Mouse (Mus musculus) skeletal muscle tissue, adult 2 months (tissue): ENCODE data around the gene Lcn9.
"Not testable (repeated sequence)": the region's sequence is repeated elsewhere in the genome, so short reads cannot be mapped to it uniquely, and the experiment has no call there.

ENCODE experiments used
- DNase-seq: peaks from one replicate; pipeline ENCODE4 v3.0.0-alpha.2; 2012; ENCODE audit warnings: low read depth, low spot score

The Lcn9 gene

DNA sequence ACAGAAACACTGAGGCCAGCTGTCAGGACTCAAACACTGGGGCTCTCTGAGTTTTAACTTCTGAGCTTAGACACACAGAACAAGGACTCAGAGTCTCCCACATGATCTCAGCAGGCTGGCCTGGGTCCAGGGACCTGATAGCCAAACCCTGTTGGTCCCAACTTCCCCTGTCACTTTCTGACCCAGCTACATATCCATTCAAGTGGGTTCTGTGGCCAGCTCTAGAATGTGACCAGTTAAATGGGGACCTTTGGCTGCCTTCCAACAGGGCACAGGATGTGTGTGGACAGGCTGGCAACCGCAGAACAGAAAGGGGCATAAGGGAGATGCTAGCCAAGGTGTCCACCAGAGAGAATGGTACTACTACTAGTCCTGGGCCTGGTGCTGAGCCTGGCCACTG, at the start of gene Lcn9:
Gene Lcn9 (plus strand): TSS at position 348 of the 400 bp plus-strand sequence.
- no peak for DNase-seq

DNA sequence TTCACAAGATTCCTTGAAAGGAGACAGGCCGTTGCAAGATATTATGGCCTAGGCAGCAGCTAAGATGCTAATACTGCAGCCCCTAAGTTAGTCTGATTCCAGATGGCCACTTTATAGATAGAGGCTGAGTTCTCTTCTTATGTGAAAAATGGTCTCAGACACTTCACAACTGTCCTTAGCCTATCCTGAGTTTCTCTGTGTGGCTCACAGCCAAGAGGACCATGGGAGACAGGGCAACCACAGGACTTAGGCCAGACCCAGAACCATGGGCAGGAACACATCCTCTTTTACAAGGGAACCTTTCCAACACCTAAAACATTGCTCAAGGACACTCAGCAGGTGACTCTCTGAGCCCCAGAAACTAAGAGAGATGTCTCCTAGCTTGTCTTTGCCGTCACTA, 49.4 kb upstream of the Lcn9 start:
- DNase-seq = no peak

DNA sequence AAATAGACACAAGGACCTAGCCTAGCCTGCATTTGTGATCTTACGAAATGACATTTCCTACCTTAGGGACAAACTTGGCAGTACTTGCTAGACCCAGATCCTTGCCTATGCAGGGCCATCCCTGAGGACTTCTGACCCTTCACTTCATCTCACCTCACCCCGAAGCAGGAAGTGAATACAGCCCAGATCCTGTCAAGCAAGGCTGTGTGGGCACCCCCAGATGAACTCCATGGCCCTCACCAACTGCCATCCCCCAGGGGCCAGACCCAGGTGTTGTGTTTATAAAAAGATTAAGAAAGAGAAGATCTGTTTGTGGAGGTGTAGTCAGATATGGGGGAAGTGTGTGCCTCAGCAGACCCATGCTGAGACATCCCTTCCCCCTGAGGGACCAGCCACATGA, 48.3 kb upstream of the Lcn9 start:
- no peak for DNase-seq

DNA sequence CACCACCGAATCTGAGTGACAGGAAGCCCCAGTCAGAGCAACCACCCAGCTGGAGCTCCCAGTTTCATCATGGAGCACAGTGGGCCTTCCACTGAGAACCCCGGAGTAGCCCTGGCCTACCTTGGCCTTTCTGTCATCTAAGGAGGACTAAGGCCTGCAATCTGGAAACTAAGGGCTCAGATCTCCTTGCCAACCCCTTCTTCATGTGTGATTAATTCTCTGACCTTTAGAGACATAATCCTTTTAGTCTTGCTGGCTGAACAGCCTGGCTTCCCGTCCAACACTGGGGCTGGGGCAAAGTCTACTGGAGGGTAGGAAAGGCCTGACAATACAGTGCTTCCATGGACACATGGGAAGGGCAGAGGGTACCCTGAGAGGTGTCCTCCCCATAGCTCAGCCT, 47.0 kb upstream of the Lcn9 start:
- DNase-seq = no peak

DNA sequence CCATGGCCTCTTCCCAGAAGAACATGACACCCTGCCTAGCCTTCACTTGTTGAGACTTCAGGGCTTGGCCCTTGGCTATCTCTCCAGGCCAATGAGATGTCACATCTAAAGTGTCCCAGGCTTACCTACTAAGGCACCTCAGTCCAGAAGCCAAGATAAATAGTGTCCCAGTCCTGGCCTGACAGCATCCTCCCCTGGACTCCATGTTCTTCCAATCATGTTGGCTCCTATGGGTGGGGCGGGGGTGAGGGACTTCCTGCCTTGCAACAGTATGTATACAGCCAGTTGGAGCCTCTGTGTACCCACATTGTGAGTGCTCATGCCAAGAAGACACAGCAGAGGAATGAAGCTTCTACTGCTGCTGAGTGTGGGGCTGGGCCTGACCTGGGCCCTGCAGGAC, 46.2 kb upstream of the Lcn9 start, which contains the start of gene Lcn11:
Gene Lcn11 (plus strand): TSS at position 301 of the 400 bp plus-strand sequence.
- no peak for DNase-seq

DNA sequence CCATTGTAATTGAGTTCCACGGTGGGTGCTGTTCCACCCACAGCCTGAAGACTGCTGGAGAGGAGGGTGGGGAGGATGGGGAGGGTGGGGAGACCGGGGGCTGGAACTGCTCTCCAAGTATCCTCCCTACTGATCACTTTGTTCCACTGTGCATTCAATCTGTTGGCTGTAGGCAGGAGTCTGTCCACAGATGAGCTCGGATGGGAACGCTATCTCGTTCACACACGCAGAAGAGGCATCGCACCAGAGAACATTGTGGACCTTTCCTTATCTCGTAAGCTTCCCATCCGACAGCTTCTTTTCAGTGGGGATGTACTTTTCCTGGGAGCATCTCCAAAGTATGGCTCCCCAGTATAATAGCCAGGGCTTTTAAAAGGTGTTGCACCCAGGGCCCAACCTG, 43.9 kb upstream of the Lcn9 start:
- DNase-seq = no peak

DNA sequence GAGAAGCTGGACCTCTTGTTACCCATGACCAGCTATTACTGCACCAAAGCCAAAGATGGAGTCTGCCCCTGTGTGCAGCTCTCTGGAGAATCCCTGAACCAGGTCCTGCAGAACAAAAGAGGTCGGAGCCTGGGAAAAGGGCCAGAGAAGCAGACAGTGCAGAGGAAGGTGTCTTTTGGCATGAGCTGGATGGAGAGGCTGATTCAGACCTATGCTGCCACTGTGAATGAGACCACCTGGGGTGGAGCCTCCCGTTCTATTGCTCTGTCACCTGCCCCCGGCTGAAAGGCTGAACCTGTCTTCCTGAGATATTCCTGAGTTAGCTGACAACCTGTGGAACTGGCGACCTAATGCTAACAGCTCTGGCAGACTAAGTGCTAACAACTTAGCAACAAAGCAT, 42.0 kb upstream of the Lcn9 start:
- DNase-seq = no peak

DNA sequence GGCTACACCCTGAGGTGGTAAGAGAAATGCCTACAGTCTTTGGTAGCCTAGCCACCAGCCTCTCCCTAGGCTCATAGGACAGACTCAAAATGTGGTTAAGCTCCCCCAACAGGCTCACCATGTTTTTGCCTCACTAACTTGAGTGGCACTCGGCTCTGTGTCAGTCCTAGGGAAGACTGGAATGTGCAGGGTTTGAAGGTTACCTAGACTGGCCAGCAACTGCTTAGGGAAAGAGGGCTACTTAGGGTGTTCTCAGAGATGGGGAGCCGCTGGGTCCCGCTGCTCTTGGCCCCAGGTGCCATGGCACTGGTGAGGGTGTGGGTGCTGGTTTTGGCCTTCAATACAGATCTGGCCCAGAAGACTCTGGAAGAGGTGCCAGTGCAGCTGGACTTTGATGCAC, 41.0 kb upstream of the Lcn9 start, which contains the start of gene Gm13539:
Gene Gm13539 (plus strand): TSS at position 301 of the 400 bp plus-strand sequence.
- DNase-seq = no peak

DNA sequence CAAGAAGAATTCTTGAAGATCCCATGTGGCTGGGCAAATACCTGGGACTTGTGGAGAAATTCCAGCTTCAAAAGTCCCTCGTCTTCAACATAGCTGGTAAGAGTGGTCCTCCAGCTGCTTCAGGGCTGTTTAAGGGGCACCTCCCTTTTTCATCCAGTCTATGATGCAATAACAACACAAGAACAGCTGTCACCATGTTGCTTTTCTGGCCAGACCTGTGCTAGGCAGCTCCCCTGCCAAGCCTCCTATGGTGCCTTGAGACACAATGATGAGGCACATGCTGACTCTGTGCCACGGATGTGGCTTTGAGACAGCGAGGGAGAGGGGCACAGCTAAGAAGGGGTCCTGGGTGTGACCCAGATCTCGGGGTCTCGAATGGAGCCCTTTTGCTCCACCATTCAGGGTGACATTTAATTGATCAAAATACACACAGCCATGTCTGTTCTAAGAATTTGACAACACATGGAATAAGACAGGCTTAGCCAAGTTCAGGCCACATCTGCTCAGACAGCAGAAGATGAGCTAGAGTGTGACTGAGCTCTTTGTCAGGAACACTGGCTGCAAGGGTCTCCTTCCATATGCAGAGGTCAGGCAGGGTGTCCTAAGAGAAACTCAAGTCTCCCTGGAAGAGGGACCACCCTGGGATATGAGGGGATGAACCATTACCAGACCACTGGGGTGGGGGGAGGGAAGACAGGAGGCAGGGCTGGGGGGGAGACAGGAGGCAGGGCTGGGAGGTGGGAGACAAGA, 37.2 kb upstream of the Lcn9 start:
- DNase-seq = no peak

DNA sequence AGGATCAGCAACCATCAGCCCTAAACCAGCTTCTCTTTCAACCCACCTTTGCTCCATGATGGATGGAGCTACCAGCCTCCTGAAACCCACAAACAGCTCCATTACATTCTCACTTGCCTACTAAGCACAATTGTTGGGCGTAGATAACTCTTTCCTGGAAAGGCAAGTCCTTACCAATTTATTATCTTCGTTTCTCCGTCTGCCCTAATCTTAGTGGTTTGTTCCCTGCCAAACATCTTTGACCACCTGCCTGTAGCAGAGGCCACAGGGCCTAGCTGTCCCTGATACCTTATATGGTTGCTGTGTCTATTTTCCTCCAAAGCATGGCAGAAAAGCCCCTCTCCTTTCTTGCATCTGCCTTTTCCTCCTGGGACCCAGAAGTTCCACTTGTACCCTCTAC, 33.9 kb upstream of the Lcn9 start:
- DNase-seq = no peak

DNA sequence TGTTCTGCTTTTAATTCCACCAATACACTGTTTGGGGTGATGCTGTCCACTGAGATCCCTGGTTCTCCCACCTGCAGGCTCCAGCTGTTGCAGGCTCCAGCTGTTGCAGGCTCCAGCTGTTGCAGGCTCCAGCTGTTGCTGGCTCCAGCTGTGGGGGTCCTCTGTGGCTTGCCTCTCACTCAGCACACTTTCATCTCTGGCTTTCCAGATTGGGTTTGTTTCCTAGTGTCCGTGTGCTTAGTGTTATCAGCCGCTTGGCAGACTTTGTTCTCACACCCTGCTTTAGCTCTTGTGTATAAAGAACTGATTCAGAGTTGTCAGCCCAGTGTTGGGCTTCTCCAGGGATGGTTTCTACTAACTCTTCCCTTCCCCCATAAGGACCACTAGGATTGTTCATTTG, 25.3 kb upstream of the Lcn9 start:
- no peak for DNase-seq

DNA sequence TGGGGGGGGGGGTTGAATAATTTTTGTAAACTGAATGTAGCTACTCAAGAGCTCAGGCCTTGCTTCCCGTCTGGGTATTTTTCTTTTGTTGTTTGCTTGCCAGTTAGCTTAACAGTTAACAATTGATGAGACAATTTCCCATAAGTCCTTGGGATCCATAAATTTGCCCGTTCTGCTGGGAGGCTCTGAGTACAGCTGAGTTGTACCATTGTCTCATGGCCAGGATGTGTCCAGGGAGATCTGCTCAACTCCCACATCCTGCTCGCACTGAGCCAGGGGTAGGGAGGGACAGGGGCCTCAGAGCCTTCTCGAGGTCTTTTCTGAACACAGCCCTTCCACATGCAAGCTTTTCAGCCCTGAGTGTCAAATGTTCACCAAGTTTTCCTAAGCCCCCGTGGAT, 24.9 kb upstream of the Lcn9 start:
- DNase-seq = no peak

DNA sequence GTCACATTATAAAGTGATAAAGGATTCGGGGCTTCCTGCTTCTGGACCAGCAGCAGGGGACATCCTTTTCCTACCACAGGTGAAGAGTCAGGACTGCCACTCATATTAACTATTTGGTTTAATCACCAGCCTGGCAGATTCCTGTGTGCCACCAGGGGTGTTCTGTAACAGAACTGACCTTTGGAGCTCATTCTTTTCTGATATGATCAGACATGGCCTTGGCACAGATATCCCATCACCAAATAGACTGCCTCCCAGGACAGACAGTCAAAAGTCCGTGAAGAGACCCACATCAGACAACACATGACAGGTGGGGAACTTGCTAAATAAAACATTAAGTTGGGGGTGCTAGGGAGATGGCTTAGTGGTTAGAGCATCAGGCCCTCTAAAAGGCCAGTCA, 11.2 kb upstream of the Lcn9 start:
- no peak for DNase-seq

DNA sequence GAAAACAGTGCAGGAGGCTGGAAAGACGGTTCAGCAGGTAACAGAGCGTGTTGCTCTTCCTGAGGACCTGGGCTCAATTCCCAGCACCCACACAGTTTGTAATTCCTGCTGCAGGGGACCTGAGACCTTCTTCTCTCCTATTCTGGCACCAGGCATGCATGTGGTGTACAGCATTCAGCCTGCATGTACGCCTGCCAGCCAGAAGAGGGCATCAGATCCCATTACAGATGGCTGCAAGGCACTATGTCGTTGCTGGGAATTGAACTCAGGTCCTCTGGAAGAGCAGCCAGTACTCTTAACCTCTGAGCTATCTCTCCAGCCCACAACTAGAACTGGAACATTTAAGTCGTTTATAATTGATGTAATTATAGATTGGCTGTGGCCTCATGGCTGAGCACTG, 9.6 kb upstream of the Lcn9 start:
- no peak for DNase-seq

DNA sequence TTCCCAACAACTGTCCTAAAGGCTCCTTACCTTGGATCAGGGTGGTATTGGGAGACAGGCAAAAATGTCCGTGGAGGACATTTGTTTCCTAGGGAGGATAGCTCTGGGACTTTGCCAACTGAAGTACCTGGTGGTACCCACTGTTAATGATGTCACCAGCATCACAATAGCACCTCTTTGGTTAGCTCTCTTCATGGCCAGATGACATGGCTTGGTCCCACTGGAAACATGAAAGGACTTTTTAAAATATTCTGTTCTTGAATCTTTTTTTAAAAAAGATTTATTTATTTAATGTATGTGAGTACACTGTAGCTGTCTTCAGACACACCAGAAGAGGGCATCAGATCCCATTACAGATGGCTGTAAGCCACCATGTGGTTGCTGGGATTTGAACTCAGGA, 7.2 kb upstream of the Lcn9 start, which contains the start of gene Glt6d1:
Gene Glt6d1 (minus strand): TSS at position 101 of the 400 bp plus-strand sequence.
- DNase-seq = not testable (repeated sequence)

DNA sequence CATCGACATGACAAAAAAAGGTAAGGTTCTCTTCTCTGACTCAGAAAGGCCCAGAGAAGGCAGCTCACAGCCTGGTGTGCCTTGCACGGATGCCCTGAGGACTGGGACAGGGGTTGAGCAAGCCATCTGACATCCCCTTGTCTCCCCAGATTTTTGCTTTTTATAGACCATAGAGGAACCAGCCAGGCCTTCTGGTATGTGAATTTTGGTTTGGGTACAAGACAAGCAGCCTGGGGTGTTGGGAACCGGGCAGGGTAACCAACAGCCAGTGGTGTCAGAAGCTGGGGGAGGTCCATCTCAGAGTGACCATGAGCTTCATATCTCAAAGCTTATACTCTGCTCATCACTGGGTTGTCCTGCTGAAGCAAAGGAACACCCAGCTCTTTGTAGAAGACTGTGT, 1.8 kb downstream of the Lcn9 start:
- no peak for DNase-seq

DNA sequence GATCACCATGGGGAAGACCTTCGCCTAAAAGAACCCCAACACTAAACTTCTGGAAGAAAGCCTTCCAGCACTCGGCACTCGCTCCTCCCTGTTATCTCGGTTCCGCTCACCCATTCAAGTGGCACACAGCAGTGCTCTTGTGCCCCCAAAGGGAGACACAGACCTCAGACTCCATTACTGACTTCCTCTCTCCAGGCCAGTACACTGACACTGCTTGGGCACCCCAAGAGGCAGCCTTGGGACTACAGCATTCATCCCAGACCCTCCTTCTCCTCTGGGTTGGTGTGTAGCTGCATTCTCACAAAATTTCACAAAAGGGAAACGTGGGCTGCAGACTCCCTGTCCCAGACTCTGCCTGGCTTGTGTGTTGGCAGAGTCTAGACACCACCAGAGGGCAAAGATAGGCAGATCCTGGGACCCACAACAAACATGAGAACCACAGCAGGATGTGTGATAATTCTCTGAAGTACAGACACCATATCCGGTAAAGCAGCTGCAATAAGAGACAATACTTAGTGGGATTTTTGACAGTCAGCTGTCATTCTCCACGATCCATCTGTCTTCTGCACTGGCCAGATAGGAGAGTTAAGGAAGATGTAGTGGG, 5.5 kb downstream of the Lcn9 start:
- DNase-seq = no peak

DNA sequence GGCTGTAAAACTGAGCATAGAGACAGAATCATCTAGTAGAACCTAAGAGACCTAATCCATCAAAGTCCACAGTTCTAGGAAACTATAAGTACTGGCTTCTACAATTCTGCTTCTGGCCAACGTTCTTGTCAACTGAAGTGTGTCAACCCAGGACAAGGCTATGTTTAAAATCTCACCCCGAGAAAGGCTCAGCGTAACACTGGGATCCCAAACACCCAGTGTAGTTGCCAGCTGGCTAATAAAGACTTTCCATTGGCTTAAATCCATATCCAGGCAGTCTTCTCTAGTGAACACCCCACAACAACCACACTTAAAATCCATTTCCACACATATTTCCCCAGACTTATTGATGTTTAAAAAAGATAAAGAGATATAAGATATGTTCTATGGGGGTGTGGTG, 7.8 kb downstream of the Lcn9 start:
- peak; percentile 32 for DNase-seq

DNA sequence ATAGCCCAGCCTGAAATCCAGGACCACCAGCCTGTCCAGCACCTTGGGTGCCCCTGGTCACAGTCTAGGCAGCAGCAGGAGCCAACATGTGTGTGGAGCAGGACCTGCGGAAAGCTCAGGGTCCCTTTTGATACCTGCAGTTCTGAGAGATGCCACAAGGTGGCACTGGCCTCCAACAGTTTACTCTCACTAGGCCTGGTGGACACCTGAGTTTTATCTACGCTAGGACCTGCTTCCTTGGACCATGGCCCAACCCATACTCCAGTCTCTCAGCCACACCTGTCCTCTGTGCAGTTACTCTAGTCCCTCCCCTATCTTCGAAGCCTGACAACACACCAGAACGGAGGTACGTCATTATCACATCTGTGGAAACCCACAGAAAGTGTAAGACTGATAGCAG, 13.3 kb downstream of the Lcn9 start:
- peak; percentile 40 for DNase-seq

DNA sequence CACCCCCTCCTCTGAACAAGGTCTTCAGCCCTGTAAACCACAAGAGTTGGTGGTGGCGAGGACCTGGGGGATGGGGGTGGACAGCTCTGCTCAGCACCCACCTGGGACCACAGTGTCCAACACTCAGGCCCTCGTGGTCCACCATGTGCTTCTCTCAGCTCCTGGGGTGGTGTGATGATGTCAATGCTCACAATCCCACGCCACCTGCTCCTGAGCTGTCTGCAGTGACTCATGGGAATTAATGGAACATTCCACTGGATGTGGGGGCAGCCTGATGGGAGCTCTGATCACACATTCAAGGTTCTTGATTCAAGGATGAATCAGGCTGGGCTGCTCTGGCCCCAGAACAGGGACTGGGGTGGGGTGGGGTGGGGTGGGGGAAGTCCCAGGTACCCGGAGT, 19.2 kb downstream of the Lcn9 start:
- no peak for DNase-seq

DNA sequence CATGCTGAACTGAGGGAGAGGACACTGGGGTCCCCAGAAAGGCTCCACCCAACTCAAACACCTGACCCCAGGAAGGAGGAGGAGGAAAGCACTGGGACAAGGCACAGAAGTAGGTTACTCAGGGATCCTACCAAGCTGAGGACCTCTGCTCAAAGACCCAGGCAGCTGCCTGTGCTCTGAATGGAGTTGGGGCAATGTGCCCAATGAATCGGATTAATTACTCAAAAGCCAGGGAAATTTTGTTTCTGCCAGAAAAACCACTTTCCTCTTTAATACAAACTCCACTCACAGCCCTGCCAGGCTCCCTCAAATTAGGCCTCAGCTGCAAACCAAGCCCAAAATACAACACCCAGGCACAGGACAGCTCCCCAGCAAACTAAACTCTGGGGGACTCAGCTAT, 19.8 kb downstream of the Lcn9 start:
- no peak for DNase-seq

DNA sequence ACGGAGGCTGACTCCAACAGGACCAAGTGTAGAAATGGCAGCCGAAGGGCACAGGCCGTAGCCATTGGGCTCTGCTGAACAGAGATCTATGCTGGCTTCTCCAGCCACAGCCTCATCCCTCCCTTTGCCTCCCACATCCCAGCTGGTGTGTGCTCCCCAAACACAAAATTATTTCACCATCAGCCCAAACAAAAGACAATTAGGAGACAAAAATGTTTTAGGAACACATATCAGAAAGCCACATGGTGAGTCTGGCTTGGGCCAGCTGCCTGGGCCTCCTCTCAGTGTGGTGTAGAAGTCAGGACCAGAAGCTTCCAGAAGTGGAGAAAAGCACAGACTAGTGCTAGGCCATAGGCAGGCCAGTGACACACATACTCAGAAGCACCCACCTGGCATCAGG, 21.1 kb downstream of the Lcn9 start:
- DNase-seq = no peak

DNA sequence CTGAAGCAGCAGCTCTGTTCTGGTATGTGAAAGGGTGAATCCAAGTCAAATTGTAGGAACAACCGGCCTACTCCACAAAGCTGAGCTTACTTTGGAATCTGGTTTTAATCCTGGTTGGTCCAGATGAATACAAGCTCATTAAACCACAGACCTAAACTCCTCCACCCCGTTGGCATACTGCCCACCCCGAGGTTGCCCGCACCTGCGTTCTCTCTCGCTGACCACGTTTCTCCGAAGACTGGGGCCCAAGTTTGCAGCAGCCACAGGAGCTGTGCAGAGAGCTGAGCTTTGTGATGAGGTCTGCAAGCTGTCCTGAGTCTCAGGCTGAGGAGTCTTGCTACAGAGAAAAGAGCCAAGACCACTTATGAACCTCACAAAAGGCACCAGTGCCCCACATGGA, 23.6 kb downstream of the Lcn9 start:
- no peak for DNase-seq
